Mouse (Mus musculus) myocyte (in vitro differentiated cells): ENCODE data around the gene Apon. TPM values are rescaled to one million over a fixed set of nuclear protein-coding genes. Genes with fewer than 3 reads are reported as not detected.
"Not testable (repeated sequence)": the region's sequence is repeated elsewhere in the genome, so short reads cannot be mapped to it uniquely, and the experiment has no call there.

Experiments
- H3K27me3 ChIP-seq: one replicate; pipeline ENCODE4 v1.6.1; 2011; ENCODE audit not compliant: control insufficient read depth, insufficient read depth, insufficient read length
- H3K36me3 ChIP-seq: one replicate; pipeline ENCODE4 v1.6.1; 2011; ENCODE audit not compliant: control insufficient read depth, insufficient read depth
- H3K4me2 ChIP-seq: one replicate; pipeline ENCODE4 v1.6.1; 2011; ENCODE audit warnings: low read depth, control low read depth
- H3K4me3 ChIP-seq: one replicate; pipeline ENCODE4 v1.5.1; 2011; ENCODE audit warnings: mild to moderate bottlenecking, control low read depth, moderate library complexity
- H3K79me2 ChIP-seq: one replicate; pipeline ENCODE4 v1.6.1; 2011; ENCODE audit not compliant: control insufficient read depth, insufficient read depth
- H3ac ChIP-seq: one replicate; pipeline ENCODE4 v1.6.1; 2011; ENCODE audit not compliant: control insufficient read depth, insufficient read length
- CEBPB ChIP-seq: IDR thresholded peaks from 2 replicates; pipeline ENCODE4 v1.6.1; 2011; ENCODE audit warnings: mild to moderate bottlenecking, moderate library complexity; ENCODE audit not compliant: poor library complexity, insufficient read depth, severe bottlenecking
- E2F4 ChIP-seq: IDR thresholded peaks from one replicate; pipeline ENCODE4 v1.6.1; 2011; ENCODE audit warnings: mild to moderate bottlenecking, control low read depth, moderate library complexity; ENCODE audit not compliant: insufficient read depth
- MAX ChIP-seq: IDR thresholded peaks from one replicate; pipeline ENCODE4 v1.6.1; 2011; ENCODE audit warnings: low read depth, mild to moderate bottlenecking, control low read depth
- MYOD1 ChIP-seq, 3 experiments: IDR thresholded peaks; one replicate each; pipeline ENCODE4 v1.6.1; 2011; ENCODE audit warnings: control low read depth in 2 of 3, low read depth in 2 of 3, mild to moderate bottlenecking in 2 of 3, moderate library complexity in 1 of 3; ENCODE audit not compliant: insufficient read length in 2 of 3, control insufficient read depth in 1 of 3
- MYOG ChIP-seq, 3 experiments: IDR thresholded peaks; one replicate each; pipeline ENCODE4 v1.6.1; 2011; ENCODE audit warnings: control low read depth in 2 of 3, low read depth in 2 of 3, mild to moderate bottlenecking in 2 of 3; ENCODE audit not compliant: insufficient read length in 2 of 3, control insufficient read depth in 1 of 3, insufficient read depth in 1 of 3
- POLR2A ChIP-seq: IDR thresholded peaks from one replicate; pipeline ENCODE4 v1.6.1; 2011; ENCODE audit warnings: low read depth, mild to moderate bottlenecking, control low read depth, moderate library complexity; ENCODE audit not compliant: insufficient read length
- POLR2AphosphoS2 ChIP-seq: IDR thresholded peaks from one replicate; pipeline ENCODE4 v1.6.1; 2011; ENCODE audit warnings: low read depth, control low read depth; ENCODE audit not compliant: insufficient read length
- REST ChIP-seq: IDR thresholded peaks from one replicate; pipeline ENCODE4 v1.6.1; 2011; ENCODE audit warnings: mild to moderate bottlenecking, control low read depth, moderate library complexity; ENCODE audit not compliant: insufficient read depth, insufficient read length
- SRF ChIP-seq: IDR thresholded peaks from one replicate; pipeline ENCODE4 v1.6.1; 2011; ENCODE audit warnings: low read depth; ENCODE audit not compliant: control insufficient read depth, insufficient read length
- TCF12 ChIP-seq: IDR thresholded peaks from one replicate; pipeline ENCODE4 v1.6.1; 2011; ENCODE audit warnings: mild to moderate bottlenecking, control low read depth; ENCODE audit not compliant: poor library complexity, insufficient read depth, severe bottlenecking
- TCF3 ChIP-seq: IDR thresholded peaks from one replicate; pipeline ENCODE4 v1.6.1; 2011; ENCODE audit warnings: low read depth, control low read depth; ENCODE audit not compliant: insufficient read length
- USF1 ChIP-seq: IDR thresholded peaks from one replicate; pipeline ENCODE4 v1.6.1; 2011; ENCODE audit warnings: low read depth, mild to moderate bottlenecking, control low read depth, moderate library complexity
- polyA plus RNA-seq: library from polyadenylated mRNA; unstranded; fragments of >200 nt; fragmentation: generic; extraction: Trizol; gene quantifications from one replicate; pipeline ENCODE4 v1.2.1, GENCODE M21; 2012; ENCODE audit warnings: missing spikeins

The Apon gene
- polyA plus RNA-seq, 1 experiment = 0.06 TPM

GRCm38 (mm10) chr10:128281682-128282081 lies 27.8 kb downstream of the Apon start:
- Histone ChIP-seq H3ac (no peak overlapping the region), H3K27me3 (no peaks in the 10 kb centered on the region), H3K4me3 (no peak overlapping the region), H3K36me3 (peaks cover 20% of the 10 kb centered on the region), H3K4me2 (no peak overlapping the region), H3K79me2 (no peaks in the 10 kb centered on the region)
- TF ChIP-seq MYOD1 (IDR thresholded peaks at IDR 0.05; ENCODE audit: control insufficient read depth in 1 of 3, insufficient read length in 2 of 3, low read depth in 2 of 3) = no peak
- TF ChIP-seq E2F4 = no peak
- no peak for TF ChIP-seq USF1
- TF ChIP-seq TCF12 = no peak
- TF ChIP-seq POLR2AphosphoS2 = no peak
- no peak for TF ChIP-seq TCF3
- TF ChIP-seq POLR2A = no peak
- no peak for TF ChIP-seq MAX
- no peak for TF ChIP-seq CEBPB
- TF ChIP-seq MYOG (IDR thresholded peaks at IDR 0.05; ENCODE audit: control insufficient read depth in 1 of 3, insufficient read depth in 1 of 3, insufficient read length in 2 of 3, low read depth in 2 of 3) = no peak
- no peak for TF ChIP-seq REST

GRCm38 (mm10) chr10:128282886-128283450 lies 29.1 kb downstream of the Apon start:
- no peaks in the 10 kb centered on the region for H3K79me2 ChIP-seq
- H3K27me3 ChIP-seq = no peaks in the 10 kb centered on the region
- peaks cover 15% of the 10 kb centered on the region for H3K36me3 ChIP-seq
- H3K4me2 ChIP-seq = no peak overlapping the region
- H3K4me3 ChIP-seq = no peak overlapping the region
- TF ChIP-seq REST (no peak), E2F4 (no peak), MYOD1 (IDR thresholded peaks at IDR 0.05; ENCODE audit: control insufficient read depth in 1 of 3, insufficient read length in 2 of 3, low read depth in 2 of 3) (no peak), TCF12 (no peak), CEBPB (no peak), POLR2A (no peak)
- H3ac ChIP-seq = no peak overlapping the region

- Histone ChIP-seq H3K4me2 (no peak overlapping the region), H3K79me2 (no peaks in the 10 kb centered on the region), H3K27me3 (no peaks in the 10 kb centered on the region), H3K4me3 (no peak overlapping the region), H3ac (no peak overlapping the region), H3K36me3 (peaks cover 13% of the 10 kb centered on the region)
- no peak for TF ChIP-seq MAX
Observed at GRCm38 (mm10) chr10:128283604-128284579, 30.0 kb downstream of the Apon start.

GRCm38 (mm10) chr10:128290594-128290993 lies 36.7 kb downstream of the Apon start:
- H3K79me2 ChIP-seq, H3ac ChIP-seq, H3K4me2 ChIP-seq, H3K27me3 ChIP-seq, H3K4me3 ChIP-seq, H3K36me3 ChIP-seq: not testable (repeated sequence)

- no peaks in the 10 kb centered on the region for H3K27me3 ChIP-seq
Observed at GRCm38 (mm10) chr10:128296370-128297090, 42.6 kb downstream of the Apon start.

More at GRCm38 (mm10) chr10:128296370-128297090, 42.6 kb downstream of the Apon start:
- no peak overlapping the region for H3K4me3 ChIP-seq
- no peaks in the 10 kb centered on the region for H3K79me2 ChIP-seq
- no peak overlapping the region for H3ac ChIP-seq
- no peaks in the 10 kb centered on the region for H3K36me3 ChIP-seq
- no peak overlapping the region for H3K4me2 ChIP-seq
- TF ChIP-seq SRF (no peak), MAX (no peak), POLR2A (no peak), USF1 (no peak), REST (no peak), POLR2AphosphoS2 (no peak), TCF3 (no peak), TCF12 (no peak), MYOG (IDR thresholded peaks at IDR 0.05; ENCODE audit: control insufficient read depth in 1 of 3, insufficient read depth in 1 of 3, insufficient read length in 2 of 3, low read depth in 2 of 3) (no peak), E2F4 (no peak), MYOD1 (IDR thresholded peaks at IDR 0.05; ENCODE audit: control insufficient read depth in 1 of 3, insufficient read length in 2 of 3, low read depth in 2 of 3) (no peak), CEBPB (no peak)
